Mouse (Mus musculus) cerebellum, adult 2 months (tissue): Measurements from ENCODE around the gene Olfr1336. TPM values are rescaled to one million over a fixed set of nuclear protein-coding genes. Genes with fewer than 3 reads are reported as not detected.
"Not testable (repeated sequence)": the region's sequence is repeated elsewhere in the genome, so short reads cannot be mapped to it uniquely, and the experiment has no call there.

Source experiments
- DNase-seq, 2 experiments: peaks; one replicate each; pipeline ENCODE4 v3.0.0; 2021
- H3K27ac ChIP-seq: fragments of 200-500 bp; 2 replicates; pipeline ENCODE4 v1.5.1; 2012; ENCODE audit warnings: low read length, control low read depth, inconsistent platforms; ENCODE audit not compliant: insufficient read depth
- H3K27me3 ChIP-seq: fragments of 200-500 bp; 2 replicates; pipeline ENCODE4 v1.6.1; 2012; ENCODE audit warnings: inconsistent platforms, mild to moderate bottlenecking, low read length, moderate library complexity; ENCODE audit not compliant: control insufficient read depth, insufficient read depth
- H3K4me1 ChIP-seq: fragments of 200-500 bp; 2 replicates; pipeline ENCODE4 v1.6.1; 2011; ENCODE audit warnings: low read length; ENCODE audit not compliant: control insufficient read depth, insufficient read depth
- H3K4me3 ChIP-seq: fragments of 200-500 bp; replicated peaks from 2 replicates; pipeline ENCODE3; 2011; ENCODE audit warnings: mild to moderate bottlenecking, low read depth, low read length, control low read depth; ENCODE audit not compliant: insufficient read depth
- CTCF ChIP-seq: fragments of 200-500 bp; IDR thresholded peaks from 2 replicates; pipeline ENCODE4 v1.5.1; 2011; ENCODE audit warnings: low read depth, mild to moderate bottlenecking, control low read depth, low read length, moderate library complexity, borderline replicate concordance; ENCODE audit not compliant: insufficient read depth
- POLR2A ChIP-seq: fragments of 200-500 bp; IDR thresholded peaks from 2 replicates; pipeline ENCODE4 v1.6.1; 2011; ENCODE audit warnings: low read length, control low read depth, borderline replicate concordance; ENCODE audit not compliant: insufficient read depth
- WGBS: fragments of 180-500 bp; shearing (Covaris S2); methylation state at CpG from one replicate; pipeline ENCODE4 v1.1.7; 2018; 5-methylcytosine and 5-hydroxymethylcytosine counted together
- polyA plus RNA-seq: library from polyadenylated mRNA; depleted of rRNA; stranded (reverse); fragments of >200 nt; gene quantifications from 2 replicates; pipeline ENCODE4 v1.2.3, GENCODE M21; 2012; rRNA removed

The Olfr1336 gene
- polyA plus RNA-seq, 1 experiment, result not detected

- TF ChIP-seq CTCF (no peak), POLR2A (no peak)
- H3K27ac ChIP-seq, result no peak overlapping the region
- H3K4me3 ChIP-seq, result no peak overlapping the region
- H3K27me3 ChIP-seq, result no peaks in the 10 kb centered on the region
- no peak for DNase-seq
- 28% methylated on average over 2 of the region's 2 CpGs for WGBS
- no peaks in the 10 kb centered on the region for H3K4me1 ChIP-seq
These were observed 14.8 kb upstream of the Olfr1336 start for GRCm38 (mm10) chr7:6441173-6441572.

- TF ChIP-seq POLR2A (no peak), CTCF (no peak)
- Histone ChIP-seq H3K4me1 (no peaks in the 10 kb centered on the region), H3K27me3 (no peaks in the 10 kb centered on the region), H3K4me3 (no peak overlapping the region), H3K27ac (no peak overlapping the region)
- DNase-seq, result no peak
- 91% methylated on average over 5 of the region's 5 CpGs for WGBS
These were observed 8.2 kb upstream of the Olfr1336 start for GRCm38 (mm10) chr7:6447771-6448170.

- no peak overlapping the region for H3K27ac ChIP-seq
- no peaks in the 10 kb centered on the region for H3K27me3 ChIP-seq
- whole genome bisulfite sequencing, result 23% methylated on average over 3 of the region's 3 CpGs
- H3K4me3 ChIP-seq, result no peak overlapping the region
- TF ChIP-seq POLR2A, result no peak
- no peak for TF ChIP-seq CTCF
- DNase-seq, result no peak
- no peaks in the 10 kb centered on the region for H3K4me1 ChIP-seq
These were observed 431 bp downstream of the Olfr1336 start for GRCm38 (mm10) chr7:6456399-6456798.

GRCm38 (mm10) chr7:6466951-6467350, 11.0 kb downstream of the Olfr1336 start, which contains the start of gene Olfr1346:
TSS of gene Olfr1346 (plus strand) at chr7:6467101.
- no peaks in the 10 kb centered on the region for H3K27me3 ChIP-seq
- no peaks in the 10 kb centered on the region for H3K4me1 ChIP-seq
- TF ChIP-seq CTCF (no peak), POLR2A (no peak)
- H3K27ac ChIP-seq, result no peak within 1 kb of the TSS
- no peak for DNase-seq
- H3K4me3 ChIP-seq, result no peak within 1 kb of the TSS

GRCm38 (mm10) chr7:6477633-6478032, 21.7 kb downstream of the Olfr1336 start:
- H3K4me1 ChIP-seq, DNase-seq, H3K4me3 ChIP-seq, H3K27ac ChIP-seq, H3K27me3 ChIP-seq: not testable (repeated sequence)
- WGBS, result 68% methylated on average over 2 of the region's 2 CpGs

GRCm38 (mm10) chr7:6486841-6487240, 30.9 kb downstream of the Olfr1336 start, which contains the start of gene Olfr5:
TSS of gene Olfr5 (minus strand) at chr7:6486941.
- H3K4me3 ChIP-seq, result no peak within 1 kb of the TSS
- H3K27ac ChIP-seq, result no peak within 1 kb of the TSS
- no peaks in the 10 kb centered on the region; the same call in 1 of the 2 replicates for H3K4me1 ChIP-seq
- DNase-seq, result no peak
- no peaks in the 10 kb centered on the region for H3K27me3 ChIP-seq
- WGBS, result 17% methylated on average over 2 of the region's 2 CpGs
- TF ChIP-seq CTCF (no peak), POLR2A (no peak)

- WGBS, result 47% methylated on average over 1 of the region's 1 CpGs
- TF ChIP-seq CTCF (no peak), POLR2A (no peak)
These were observed 43.7 kb downstream of the Olfr1336 start, which contains the start of gene Olfr1347 for GRCm38 (mm10) chr7:6499655-6500054. TSS of gene Olfr1347 (minus strand) at chr7:6499755.

GRCm38 (mm10) chr7:6508648-6509047, 52.7 kb downstream of the Olfr1336 start, which contains the start of gene Olfr1348:
TSS of gene Olfr1348 (minus strand) at chr7:6508748.
- no peaks in the 10 kb centered on the region for H3K27me3 ChIP-seq
- no peak within 1 kb of the TSS for H3K27ac ChIP-seq
- 89% methylated on average over 1 of the region's 1 CpGs for WGBS
- H3K4me3 ChIP-seq, result no peak within 1 kb of the TSS
- H3K4me1 ChIP-seq, result no peaks in the 10 kb centered on the region
- TF ChIP-seq POLR2A (no peak), CTCF (no peak)
- no peak for DNase-seq

More at GRCm38 (mm10) chr7:6499655-6500054, 43.7 kb downstream of the Olfr1336 start, which contains the start of gene Olfr1347:
- no peak within 1 kb of the TSS for H3K4me3 ChIP-seq
- H3K27me3 ChIP-seq, result no peaks in the 10 kb centered on the region
- DNase-seq, result no peak
- no peaks in the 10 kb centered on the region for H3K4me1 ChIP-seq
- no peak within 1 kb of the TSS for H3K27ac ChIP-seq

Other genes starting within 250 kb of the Olfr1336 start
- gene Zscan5b, start 233.9 kb upstream of the Olfr1336 start, polyA plus RNA-seq, result not detected in 2 replicates
- not detected in 2 replicates for gene Epp13, start 203.5 kb upstream of the Olfr1336 start, polyA plus RNA-seq
- 7.9 and 8.8 TPM in 2 replicates for gene Zfp667, start 169.6 kb upstream of the Olfr1336 start, polyA plus RNA-seq
- gene Zfp583, start 124.9 kb upstream of the Olfr1336 start, polyA plus RNA-seq, result 5.6 and 6.9 TPM in 2 replicates
- 3.0 and 3.2 TPM in 2 replicates for gene Gm3854, start 112.4 kb upstream of the Olfr1336 start, polyA plus RNA-seq
- 4.7 and 5.6 TPM in 2 replicates for gene Zfp78, start 92.9 kb upstream of the Olfr1336 start, polyA plus RNA-seq
- 8.7 and 9.4 TPM in 2 replicates for gene Zfp28, start 72.9 kb upstream of the Olfr1336 start, polyA plus RNA-seq
- 16.1 and 19.1 TPM in 2 replicates for gene Smim17, start 57.5 kb upstream of the Olfr1336 start, polyA plus RNA-seq
- 0.22 and 0.31 TPM in 2 replicates for gene Gm20715, start 45.9 kb upstream of the Olfr1336 start, polyA plus RNA-seq
- 2.3 and 2.7 TPM in 2 replicates for gene Olfr1344, start 17.5 kb upstream of the Olfr1336 start, polyA plus RNA-seq
- gene Olfr1346, start 10.9 kb downstream of the Olfr1336 start, polyA plus RNA-seq, result not detected in 2 replicates
- gene Olfr5, start 30.8 kb downstream of the Olfr1336 start, polyA plus RNA-seq, result not detected in 2 replicates
- gene Olfr1347, start 43.6 kb downstream of the Olfr1336 start, polyA plus RNA-seq, result not detected in 2 replicates
- gene Olfr1348, start 52.6 kb downstream of the Olfr1336 start, polyA plus RNA-seq, result not detected in 2 replicates
- not detected in 2 replicates for gene Olfr1349, start 66.8 kb downstream of the Olfr1336 start, polyA plus RNA-seq
- not detected in 2 replicates for gene Olfr1350, start 108.7 kb downstream of the Olfr1336 start, polyA plus RNA-seq
- 4.4 and 5.6 TPM in 2 replicates for gene Zim1, start 240.3 kb downstream of the Olfr1336 start, polyA plus RNA-seq